In genomic region chr10:81014393-81015384, GRCm38 (mm10) we compare ENCODE assay signal across 8 mouse cellular contexts. TPM values are rescaled to one million over a fixed set of nuclear protein-coding genes. Genes with fewer than 3 reads are reported as not detected.
DNase-seq lines count a peak whose midpoint lies in the region; ATAC-seq lines count a peak whose summit lies in the region.

Gene Gng7 (minus strand): TSS chr10:81014945.

- intact Hi-C loops in heart, postnatal 14 days (cut with DNase I), result loop anchor here (5.0 kb wide), 1 partner anchor 158 kb away; no protein-coding TSS in a partner anchor

- peak; percentile 97 for ATAC-seq in forebrain, embryonic 14.5 days
- ATAC-seq in neural tube, embryonic 15.5 days (ENCODE audit: low FRiP score), result peak; percentile 98

- no peaks in the 10 kb centered on the region for H3K9me3 ChIP-seq in forebrain, embryonic 14.5 days (replicated peaks; ENCODE audit: control insufficient read depth, low read length)
- no peaks in the 10 kb centered on the region for H3K9me3 ChIP-seq in neural tube, embryonic 15.5 days (replicated peaks)

- no peak within 1 kb of the TSS for H3K27ac ChIP-seq in forebrain, embryonic 14.5 days (ENCODE audit: low read depth, low read length)
- H3K27ac ChIP-seq in neural tube, embryonic 15.5 days (replicated peaks), result peak within 1 kb of the TSS; percentile 58; the same call in 1 of the 2 replicates

- H3K4me2 ChIP-seq in forebrain, embryonic 14.5 days (ENCODE audit: low read length), result peak within 1 kb of the TSS; percentile 60
- H3K4me2 ChIP-seq in neural tube, embryonic 15.5 days, result peak within 1 kb of the TSS; percentile 78

- peak within 1 kb of the TSS; percentile 36 for H3K4me3 ChIP-seq in forebrain, embryonic 14.5 days (ENCODE audit: low read depth, low read length)
- H3K4me3 ChIP-seq in neural tube, embryonic 15.5 days (replicated peaks), result peak within 1 kb of the TSS; percentile 46

- peak within 1 kb of the TSS; percentile 56 for H3K9ac ChIP-seq in forebrain, embryonic 14.5 days (ENCODE audit: low read length)
- H3K9ac ChIP-seq in neural tube, embryonic 15.5 days (replicated peaks), result peak within 1 kb of the TSS; percentile 51

- peak; percentile 98 for DNase-seq in ES-CJ7 (ENCODE audit: low read depth, low spot score)
- peak; percentile 98 for DNase-seq in cerebellum, adult 11 months
- DNase-seq in forebrain, embryonic 14.5 days (ENCODE audit: low spot score), result peak; percentile 98
- DNase-seq in heart, postnatal 14 days, result peak; percentile 75 to 85
- DNase-seq in layer of hippocampus, adult 11-12 months (ENCODE audit: low spot score), result peak; percentile 99
- peak; percentile 96 to 97 for DNase-seq in lung, adult 18-20 months
- DNase-seq in testis, postnatal 14 days (ENCODE audit: low spot score), result peak; percentile 98

- H3K4me1 ChIP-seq in forebrain, embryonic 14.5 days (ENCODE audit: control insufficient read depth, insufficient read depth, low read length), result peaks cover 2% of the 10 kb centered on the region; the same call in 1 of the 2 replicates
- H3K4me1 ChIP-seq in neural tube, embryonic 15.5 days, result peaks cover 18% of the 10 kb centered on the region

- no peaks in the 10 kb centered on the region for H3K27me3 ChIP-seq in forebrain, embryonic 14.5 days (replicated peaks; ENCODE audit: control insufficient read depth, insufficient read depth, low read length)
- no peaks in the 10 kb centered on the region for H3K27me3 ChIP-seq in neural tube, embryonic 15.5 days (replicated peaks)

- 9% methylated on average over 31 of the region's 31 CpGs for WGBS in forebrain, embryonic 14.5 days
- WGBS in neural tube, embryonic 15.5 days, result 8% methylated on average over 31 of the region's 31 CpGs

- no peaks in the 10 kb centered on the region for H3K36me3 ChIP-seq in forebrain, embryonic 14.5 days (ENCODE audit: control insufficient read depth, insufficient read depth, low read length)
- no peaks in the 10 kb centered on the region for H3K36me3 ChIP-seq in neural tube, embryonic 15.5 days

RNA-seq across cellular contexts. Expression of gene Gng7, which starts in this region (rescaled TPM):
- polyA plus RNA-seq in forebrain, embryonic 14.5 days (2014; fragmentation: Nextera tagmentation; extraction: Ambion mirVana), result 15.3 and 20.8 TPM in 2 replicates
- total RNA-seq in heart, postnatal 14 days (2021), result under 1 TPM; 0.27 to 0.31 TPM
- 22.8 and 24.9 TPM in 2 replicates for polyA plus RNA-seq in neural tube, embryonic 15.5 days (2015; fragmentation: Nextera tagmentation; extraction: Ambion mirVana)

Comparison
In these comparisons a context has a peak if more than half of its experiments do, and no peak if none do; other contexts are left out.
1. Peak in DNase-seq in heart, postnatal 14 days; RNA of the gene not detected or under 1 TPM.